Mouse (Mus musculus) layer of hippocampus, adult 2 months (tissue): Measurements from ENCODE around the gene Gm49403. TPM values are rescaled to one million over a fixed set of nuclear protein-coding genes. Genes with fewer than 3 reads are reported as not detected.
"Not testable (repeated sequence)": the region's sequence is repeated elsewhere in the genome, so short reads cannot be mapped to it uniquely, and the experiment has no call there.

ENCODE experiments used
- DNase-seq, 2 experiments: peaks; one replicate each; pipeline ENCODE4 v3.0.0; 2022; ENCODE audit warnings: low spot score in 2 of 2
- H3K27ac ChIP-seq: fragments of 200-600 bp; 2 replicates; pipeline ENCODE4 v1.8.1; 2022
- H3K4me3 ChIP-seq: fragments of 200-600 bp; 2 replicates; pipeline ENCODE4 v1.8.1; 2022; ENCODE audit warnings: mild to moderate bottlenecking
- CTCF ChIP-seq: fragments of 200-600 bp; conservative IDR thresholded peaks from 2 replicates; pipeline ENCODE4 v1.8.1; 2022; ENCODE audit warnings: antibody characterized with exemption, mild to moderate bottlenecking, moderate library complexity
- total RNA-seq, 2 experiments: library from RNA; stranded (reverse); gene quantifications; 2 replicates each; pipeline ENCODE4 v1.2.3; 2021

Gm49403 gene
- total RNA-seq, 2 experiments from 2014 or later: not detected

DNA sequence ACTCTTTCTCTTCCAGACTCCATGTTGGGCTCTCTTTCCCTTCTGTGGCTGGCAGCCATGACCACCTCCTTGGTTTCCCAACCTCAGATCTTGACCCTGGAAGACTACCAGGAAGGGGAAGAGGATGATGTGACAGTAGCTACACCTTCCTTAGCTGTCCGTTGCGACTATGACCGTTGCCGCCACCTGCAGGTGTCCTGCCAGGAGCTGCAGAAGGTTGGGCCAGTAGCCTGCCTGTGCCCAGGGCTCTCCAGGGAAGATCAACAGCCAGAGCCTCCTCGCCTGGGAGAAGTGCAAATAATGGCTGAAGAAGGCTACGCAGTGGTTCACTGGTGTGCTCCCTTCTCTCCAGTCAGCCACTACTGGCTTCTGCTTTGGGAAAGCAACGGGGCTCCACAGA, 32.1 kb upstream of the Gm49403 start:
- Histone ChIP-seq H3K4me3 (no peak overlapping the region), H3K27ac (no peak overlapping the region)
- no peak for DNase-seq
- no peak for TF ChIP-seq CTCF

DNA sequence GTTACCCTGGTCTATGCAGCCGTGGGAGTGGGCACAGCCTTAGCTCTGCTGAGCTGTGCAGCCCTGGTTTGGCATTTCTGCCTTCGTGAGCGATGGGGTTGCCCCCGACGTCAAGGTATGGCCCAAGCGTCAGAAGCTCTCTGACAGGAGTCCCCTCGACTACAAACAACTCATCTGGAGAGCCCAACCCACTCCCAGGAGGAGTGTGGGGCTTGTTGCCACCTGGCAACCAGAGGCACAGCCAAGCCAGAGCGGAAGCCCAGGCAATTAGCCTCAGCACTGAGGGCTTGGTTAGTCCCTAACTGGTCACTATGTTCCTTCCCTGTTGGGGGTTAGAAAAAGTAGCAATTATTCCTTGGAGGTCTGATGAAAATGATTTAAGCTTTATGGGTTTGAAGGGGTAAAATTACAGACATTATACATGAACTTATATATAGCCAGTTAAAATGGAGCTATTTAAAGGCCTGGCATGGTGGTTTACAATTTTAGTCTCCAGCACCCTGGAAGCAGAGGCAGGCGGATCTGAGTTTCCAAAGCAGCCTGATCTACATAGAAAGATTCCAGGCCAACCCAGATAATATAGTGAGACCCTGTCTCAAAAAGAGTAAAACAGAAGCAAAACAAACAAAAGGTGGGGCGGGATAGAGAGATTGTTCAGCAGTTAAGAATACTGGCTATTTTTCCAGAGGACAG, 31.3 kb upstream of the Gm49403 start:
- DNase-seq: no peak
- Histone ChIP-seq H3K27ac (no peak overlapping the region), H3K4me3 (no peak overlapping the region)
- no peak for TF ChIP-seq CTCF

DNA sequence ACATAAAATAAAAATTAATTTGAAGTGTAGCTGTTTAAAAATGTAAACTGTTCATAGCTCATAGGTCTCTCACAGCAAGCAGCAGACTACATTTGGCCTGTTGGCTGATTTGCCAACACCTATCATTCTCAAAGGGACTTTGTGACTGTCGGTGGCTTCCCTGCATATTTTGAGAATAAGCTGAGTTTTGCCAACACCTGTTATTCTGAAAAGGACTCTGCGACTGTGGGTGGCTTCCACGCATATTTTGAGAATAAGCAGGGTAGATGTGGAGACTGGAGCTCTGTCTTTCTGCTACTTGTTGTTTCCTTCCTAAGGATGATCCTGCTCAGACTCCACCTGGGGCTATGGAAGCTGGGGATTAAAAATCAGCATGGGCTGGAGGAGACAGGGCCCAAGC, 30.6 kb upstream of the Gm49403 start:
- Histone ChIP-seq H3K27ac (no peak overlapping the region), H3K4me3 (no peak overlapping the region)
- no peak for DNase-seq
- no peak for TF ChIP-seq CTCF

DNA sequence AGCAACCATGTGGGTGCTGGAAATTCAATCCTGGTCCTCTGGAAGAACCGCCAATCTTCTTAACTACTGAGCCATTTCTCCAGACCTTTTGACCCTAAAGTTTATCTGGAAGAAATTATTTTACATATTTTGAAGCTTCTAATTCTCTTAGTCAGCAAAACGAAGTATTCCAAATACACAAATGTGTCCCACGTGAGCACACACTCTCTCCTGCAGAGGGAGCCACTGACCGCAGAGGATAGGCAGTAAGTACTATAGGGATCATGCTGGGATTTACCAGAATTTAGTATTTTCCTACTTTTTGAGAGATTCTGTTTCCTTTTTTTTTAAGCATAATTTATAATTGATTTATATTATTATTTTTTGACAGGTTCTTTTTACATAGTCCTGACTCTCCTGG, 26.0 kb upstream of the Gm49403 start:
- no peak overlapping the region for H3K4me3 ChIP-seq
- peak in 1 of 2 experiments; percentile 47 for DNase-seq
- peak; percentile 85 for TF ChIP-seq CTCF
- no peak overlapping the region for H3K27ac ChIP-seq

DNA sequence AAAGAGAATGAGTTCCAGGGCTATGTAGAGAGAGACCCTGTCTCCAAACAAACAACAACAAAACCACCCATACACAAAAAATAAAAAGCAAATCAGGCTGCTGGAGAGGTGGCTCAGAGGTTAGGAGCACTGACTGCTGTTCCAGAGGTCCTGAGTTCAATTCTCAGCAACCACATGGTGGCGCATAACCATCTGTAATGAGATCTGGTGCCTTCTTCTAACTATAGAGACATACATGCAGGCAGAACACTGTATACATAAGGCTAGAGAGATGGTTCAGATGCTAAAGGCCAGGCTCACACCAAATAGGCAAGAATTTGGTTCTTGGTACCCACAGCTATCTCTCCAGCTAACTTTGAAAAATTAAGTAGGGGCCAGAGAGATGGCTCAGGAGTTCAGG, 24.7 kb upstream of the Gm49403 start:
- DNase-seq: no peak
- TF ChIP-seq CTCF: peak; percentile 64

DNA sequence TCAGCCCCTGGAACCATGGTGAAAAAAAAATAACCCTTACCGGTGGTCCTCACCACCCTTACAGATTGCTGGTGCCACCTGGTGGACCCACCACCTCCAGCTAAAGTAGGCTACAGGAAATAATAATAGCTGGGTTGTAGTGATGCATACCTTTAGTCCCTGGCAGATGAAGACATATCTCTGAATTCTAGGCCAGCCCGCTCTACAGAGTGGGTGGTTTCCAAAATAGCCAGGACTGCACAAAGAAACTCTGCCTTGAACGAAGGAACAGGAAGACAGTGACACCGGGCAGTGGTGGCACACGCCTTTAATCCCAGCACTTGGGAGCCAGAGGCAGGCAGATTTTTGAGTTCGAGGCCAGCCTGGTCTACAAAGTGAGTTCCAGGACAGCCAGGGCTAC, 19.5 kb upstream of the Gm49403 start:
- DNase-seq: no peak

More for the DNA sequence above, 24.7 kb upstream of the Gm49403 start:
- Histone ChIP-seq H3K4me3 (no peak overlapping the region), H3K27ac (no peak overlapping the region)

DNA sequence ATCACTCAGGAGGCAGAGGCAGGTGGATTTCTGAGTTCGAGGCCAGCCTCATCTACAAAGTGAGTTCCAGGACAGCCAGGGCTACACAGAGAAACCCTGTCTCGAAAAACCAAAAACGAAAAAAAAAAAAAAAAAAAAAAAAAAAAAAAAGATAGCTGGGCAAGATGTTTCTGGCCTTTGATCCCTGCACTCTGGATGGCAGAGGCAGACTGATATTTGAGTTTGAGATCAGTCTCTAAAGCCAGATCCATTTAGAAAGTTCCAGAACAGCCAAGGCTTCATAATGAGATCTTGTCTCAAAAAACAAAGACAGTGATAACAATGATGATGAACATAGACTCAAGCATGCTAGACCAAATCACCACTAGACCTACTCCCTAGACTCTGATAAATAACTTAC, 13.3 kb upstream of the Gm49403 start:
- H3K4me3 ChIP-seq, DNase-seq: not testable (repeated sequence)
- peak overlapping the region; percentile 94; the same call in 1 of the 2 replicates for H3K27ac ChIP-seq

More for the DNA sequence above, 19.5 kb upstream of the Gm49403 start:
- Histone ChIP-seq H3K4me3 (no peak overlapping the region), H3K27ac (no peak overlapping the region)
- no peak for TF ChIP-seq CTCF

DNA sequence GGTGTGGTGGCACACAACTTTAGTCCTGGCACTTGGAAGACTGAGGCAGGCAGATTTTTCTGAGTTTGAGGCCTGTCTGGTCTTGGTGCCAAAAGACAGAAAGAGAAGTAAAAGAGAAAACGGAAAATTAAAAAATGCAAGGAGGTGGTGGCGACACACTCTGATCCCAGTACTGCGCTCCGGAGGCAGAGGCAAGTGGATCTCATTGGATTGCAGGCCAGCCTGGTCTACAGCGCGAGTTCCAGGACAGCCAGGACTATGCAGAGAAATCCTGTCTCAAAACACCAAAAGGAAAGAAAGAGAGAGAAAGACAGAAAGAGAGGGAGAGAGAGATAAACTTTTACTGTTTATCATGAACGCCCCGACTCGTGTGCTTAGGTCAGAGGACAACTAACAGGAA, 12.9 kb upstream of the Gm49403 start:
- DNase-seq: no peak
- H3K4me3 ChIP-seq: peak overlapping the region; percentile 99
- peak overlapping the region; percentile 94 for H3K27ac ChIP-seq
- TF ChIP-seq CTCF: no peak

DNA sequence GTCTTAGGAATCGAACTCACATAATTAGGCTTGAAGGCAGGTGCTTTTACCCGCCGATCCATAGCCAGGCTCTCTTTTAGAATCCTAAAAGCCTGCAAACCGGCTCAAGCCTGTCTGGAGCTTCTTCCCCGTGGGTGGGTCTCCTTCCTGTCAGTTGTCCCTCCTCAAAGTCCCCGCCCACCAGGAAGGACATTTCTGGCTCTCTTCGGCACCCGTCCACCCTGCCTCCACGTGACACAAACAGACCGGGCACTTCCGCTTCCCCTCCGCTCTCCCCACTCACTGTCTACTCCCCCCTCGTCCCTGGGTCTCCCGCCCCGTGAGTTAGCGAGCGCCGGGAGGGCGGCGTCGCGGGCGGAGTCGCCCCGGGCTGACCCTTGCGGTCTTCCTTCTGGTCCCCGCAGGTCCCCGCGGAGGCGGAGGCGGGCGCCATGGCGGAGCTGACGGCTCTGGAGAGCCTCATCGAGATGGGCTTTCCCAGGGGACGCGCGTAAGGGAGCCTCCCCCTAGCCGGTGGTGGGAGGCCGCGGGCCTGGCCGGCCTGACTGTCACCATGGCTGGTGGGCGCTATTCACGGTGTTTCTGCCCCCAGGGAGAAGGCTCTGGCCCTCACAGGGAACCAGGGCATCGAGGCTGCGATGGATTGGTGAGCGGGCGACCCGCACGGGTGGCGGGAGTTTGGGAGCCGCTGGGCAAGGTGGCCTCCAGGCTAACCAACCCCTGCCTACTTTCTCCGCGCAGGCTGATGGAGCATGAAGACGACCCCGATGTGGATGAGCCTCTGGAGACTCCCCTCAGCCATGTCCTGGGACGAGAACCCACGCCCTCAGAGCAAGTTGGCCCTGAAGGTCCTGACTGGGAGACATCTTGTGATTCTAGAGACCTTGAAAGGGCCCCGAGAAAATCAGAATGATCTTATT, 12.2 kb upstream of the Gm49403 start, which contains the start of gene Ubxn1:
TSS of gene Ubxn1 (plus strand) at position 230 of the 920 bp plus-strand sequence.
- Histone ChIP-seq H3K27ac (peak within 1 kb of the TSS; percentile 94), H3K4me3 (peak within 1 kb of the TSS; percentile 99)
- peak; percentile 99 for DNase-seq
- no peak for TF ChIP-seq CTCF

DNA sequence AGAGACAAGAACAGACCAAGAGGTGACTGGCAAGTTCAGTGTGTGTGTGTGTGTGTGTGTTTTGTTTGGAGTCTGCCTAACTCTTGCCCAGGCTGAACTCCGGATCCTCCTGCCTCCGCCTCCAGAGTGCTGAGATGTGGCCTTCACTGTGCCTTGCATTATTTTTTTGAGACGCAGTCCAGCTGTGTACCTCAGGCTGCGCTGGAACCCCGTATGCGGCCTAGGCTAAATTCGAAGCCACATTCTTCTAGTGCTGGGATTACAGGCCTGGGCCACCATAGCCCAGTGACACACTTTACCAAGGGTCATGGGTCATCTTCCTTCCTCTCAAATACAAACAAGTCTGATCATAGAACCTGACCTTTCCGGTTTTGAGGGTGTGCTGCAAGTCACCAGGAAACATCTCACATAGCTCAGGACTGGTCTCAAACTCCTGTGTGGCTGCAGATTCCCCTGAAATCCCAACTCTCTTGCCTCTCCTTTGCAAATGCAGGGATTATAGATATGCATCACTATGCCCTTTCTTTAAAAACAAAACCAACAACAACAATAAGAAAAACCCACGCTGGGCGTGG, 11.4 kb upstream of the Gm49403 start:
- DNase-seq: no peak
- Histone ChIP-seq H3K4me3 (peak overlapping the region; percentile 99), H3K27ac (no peak overlapping the region)
- no peak for TF ChIP-seq CTCF

DNA sequence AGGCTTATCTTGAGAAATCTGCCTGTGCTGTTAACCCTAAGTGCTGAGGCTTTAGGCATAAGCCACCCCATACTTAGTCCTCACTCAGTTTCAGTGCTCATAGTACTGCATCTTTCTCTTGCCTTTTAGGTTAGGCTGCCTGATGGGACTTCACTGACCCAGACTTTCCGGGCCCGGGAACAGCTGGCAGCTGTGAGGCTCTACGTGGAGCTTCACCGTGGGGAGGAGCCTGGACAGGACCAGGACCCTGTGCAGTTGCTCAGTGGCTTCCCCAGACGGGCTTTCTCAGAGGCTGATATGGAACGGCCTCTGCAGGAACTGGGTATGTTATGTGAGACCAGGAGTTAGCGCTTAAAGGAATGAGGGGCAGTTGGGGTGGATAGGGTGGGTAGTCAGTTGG, 8.7 kb upstream of the Gm49403 start:
- H3K27ac ChIP-seq: no peak overlapping the region
- no peak overlapping the region for H3K4me3 ChIP-seq
- no peak for DNase-seq
- no peak for TF ChIP-seq CTCF

DNA sequence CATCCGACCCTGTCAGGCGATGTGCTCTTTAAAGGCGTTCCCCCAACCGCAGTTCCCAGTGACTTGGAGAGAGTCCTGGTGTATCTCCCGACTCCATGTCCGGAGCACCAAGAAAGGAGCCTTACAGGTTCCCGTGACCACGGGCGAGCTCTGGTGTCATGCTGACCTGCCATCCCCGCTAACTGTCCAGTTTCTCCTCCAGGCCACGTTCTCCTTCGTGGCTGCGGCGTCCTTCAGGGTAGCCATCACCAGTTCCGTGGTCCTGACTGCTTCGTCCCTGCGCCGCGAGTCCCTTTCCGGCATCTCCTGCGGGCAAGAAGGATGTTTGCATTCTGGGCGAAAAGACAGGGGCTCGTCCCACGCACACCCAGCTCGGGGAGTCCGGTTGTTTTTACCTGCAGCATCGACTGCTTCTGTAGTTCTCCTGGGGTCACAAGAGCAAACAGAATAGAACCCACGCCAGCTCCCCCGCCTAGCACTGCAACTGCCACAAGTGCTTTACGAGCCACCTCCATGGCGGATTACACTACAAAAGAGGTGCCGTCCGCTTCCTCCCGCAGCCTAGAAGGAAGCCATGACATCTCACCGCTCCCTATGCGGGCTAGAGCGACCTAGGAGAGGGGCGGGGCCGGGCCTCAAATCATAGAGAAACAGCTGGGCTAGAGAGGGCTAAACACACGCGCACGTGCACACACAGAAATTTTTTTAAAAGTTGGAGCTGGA, 3.3 kb upstream of the Gm49403 start, which contains the start of gene Uqcc3:
TSS of gene Uqcc3 (minus strand) at position 613 of the 723 bp plus-strand sequence.
- no peak for TF ChIP-seq CTCF
- peak within 1 kb of the TSS; percentile 93 for H3K4me3 ChIP-seq
- peak; percentile 88 to 89 for DNase-seq
- H3K27ac ChIP-seq: peak within 1 kb of the TSS; percentile 91
